Mouse (Mus musculus) regulatory T cell (primary cell): Measurements from ENCODE around the gene Prl6a1.

Experiments used
- in situ Hi-C: fragments of 300-600 bp; cut with MboI, MseI; formaldehyde crosslinking; loops from one replicate; pipeline ENCODE4 v1.15.1; 2025; ENCODE audit warnings: high pct_unique_total_duplicates

The Prl6a1 gene

DNA sequence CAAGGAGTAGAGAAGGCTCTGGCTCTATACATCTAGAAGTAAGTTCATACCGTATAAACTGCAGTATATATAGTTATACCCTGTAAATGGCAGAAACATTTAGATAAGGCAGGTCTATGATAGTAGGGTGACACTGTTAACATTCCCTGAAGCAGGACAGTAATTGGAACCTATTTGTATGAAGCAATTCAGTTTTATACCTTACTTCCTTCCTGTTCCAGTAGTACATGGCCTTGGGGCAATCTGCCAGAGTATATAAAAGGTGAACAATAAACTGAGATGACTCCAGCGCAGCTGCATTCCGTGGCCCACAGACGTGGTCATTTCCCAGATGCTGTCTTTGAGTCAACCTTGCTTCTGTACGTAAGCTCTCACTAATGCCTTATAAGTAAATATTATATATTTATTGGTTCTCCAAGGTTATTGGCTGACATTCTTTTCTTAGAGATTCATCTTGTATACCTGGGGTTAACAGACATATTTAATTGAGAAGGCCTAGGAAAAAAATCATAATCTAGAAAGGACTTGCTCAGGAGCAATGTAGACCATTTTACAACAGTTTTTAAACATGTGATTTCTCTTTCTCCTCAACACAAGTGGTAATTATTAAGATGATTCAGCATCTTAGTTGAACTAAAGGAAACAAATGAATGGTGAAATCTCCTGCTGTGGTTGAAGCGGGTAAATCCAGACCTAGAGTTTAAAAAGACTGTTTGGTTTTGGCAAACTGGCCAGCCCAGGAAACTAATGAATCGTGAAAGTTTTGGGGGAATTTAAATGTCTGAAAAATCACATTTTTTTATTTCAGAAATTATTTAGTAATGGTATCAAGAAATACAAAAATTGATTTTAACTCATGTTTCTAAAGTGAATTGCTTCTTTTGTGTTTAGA lies at the start of gene Prl6a1:
Prl6a1 (plus strand) TSS at position 294 of the 892 bp plus-strand sequence.
- in situ Hi-C loops = no loop called here

DNA sequence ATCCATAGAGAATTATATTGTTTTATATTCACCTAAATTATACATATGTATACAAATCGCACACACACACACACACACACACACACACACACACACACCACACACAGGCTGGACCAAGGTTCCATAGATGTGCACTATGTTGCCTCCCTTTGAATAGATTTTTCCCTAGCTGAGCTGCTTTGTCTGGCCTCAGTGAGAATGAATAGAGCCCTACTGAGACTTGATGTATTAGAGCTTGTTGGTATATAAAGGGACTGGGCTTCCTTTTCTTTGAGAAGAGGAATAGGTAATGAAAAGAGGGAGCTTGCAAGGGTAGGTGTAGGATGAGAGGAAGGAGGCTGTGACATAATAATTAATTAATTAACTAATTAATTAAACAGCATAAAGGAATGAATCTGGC lies 22.6 kb downstream of the Prl6a1 start:
- in situ Hi-C loops = no loop called here

DNA sequence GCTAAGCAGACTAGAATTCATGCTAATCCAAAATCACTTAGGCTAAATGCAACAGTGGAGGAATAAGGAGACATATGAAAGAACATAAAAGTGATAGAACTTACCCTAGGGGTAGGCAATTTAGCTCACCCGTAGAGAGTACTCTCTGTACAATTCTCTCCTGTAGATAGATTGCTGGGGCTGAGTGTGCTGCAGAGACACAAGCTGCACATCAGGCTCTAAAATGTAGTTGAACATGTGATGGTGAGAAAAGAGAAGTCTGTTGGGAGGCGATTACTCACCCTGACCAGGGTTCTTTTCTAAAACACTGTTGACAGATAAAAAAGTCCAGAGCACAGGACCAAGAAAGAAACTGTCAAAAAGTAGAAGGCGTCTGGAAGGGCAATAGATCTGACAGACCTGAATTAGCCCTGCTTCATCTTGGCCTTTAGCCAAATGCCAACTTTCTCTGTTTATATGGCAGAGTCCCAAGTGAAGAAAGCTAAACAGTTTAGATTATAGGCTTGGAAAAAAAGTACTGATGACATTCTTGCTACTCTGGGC lies 30.4 kb downstream of the Prl6a1 start:
- in situ Hi-C loops = no loop called here

GRCm38 (mm10) chr13:27345373-27345772 lies 32.9 kb downstream of the Prl6a1 start, which contains the start of gene Prl8a2:
Prl8a2 (plus strand) TSS chr13:27345673.
- in situ Hi-C loops = no loop called here
